Mouse (Mus musculus) neural tube, embryonic 11.5 days (tissue): ENCODE data around the gene Scarb1. TPM values are rescaled to one million over a fixed set of nuclear protein-coding genes. Genes with fewer than 3 reads are reported as not detected.
A peak's percentile ranks its signal among the peaks of the same experiment; 100 is the strongest.
"Not testable (repeated sequence)": the region's sequence is repeated elsewhere in the genome, so short reads cannot be mapped to it uniquely, and the experiment has no call there.

Source experiments
- ATAC-seq: fragments of 200-750 bp; cut with Nextera tagmentation; 2 replicates; pipeline ENCODE4 v1.8.0; 2017; ENCODE audit warnings: moderate number of reproducible peaks, mild to moderate bottlenecking, moderate TSS enrichment, moderate library complexity; ENCODE audit not compliant: insufficient read depth, low FRiP score, low TSS enrichment
- DNase-seq: peaks from one replicate; pipeline ENCODE4 v3.0.0-alpha.2; 2015; ENCODE audit warnings: low spot score
- H3K27ac ChIP-seq: fragments of 300-500 bp; sonication (generic); 2 replicates; pipeline ENCODE4 v1.5.1; 2014; ENCODE audit warnings: low read depth, mild to moderate bottlenecking, low read length
- H3K27me3 ChIP-seq: fragments of 300-500 bp; sonication (generic); 2 replicates; pipeline ENCODE4 v1.6.1; 2014; ENCODE audit warnings: mild to moderate bottlenecking, low read length, mixed read lengths; ENCODE audit not compliant: control insufficient read depth, insufficient read depth
- H3K36me3 ChIP-seq: fragments of 300-500 bp; sonication (generic); 2 replicates; pipeline ENCODE4 v1.6.1; 2014; ENCODE audit warnings: mild to moderate bottlenecking, low read length, moderate library complexity, mixed read lengths; ENCODE audit not compliant: control insufficient read depth, insufficient read depth
- H3K4me1 ChIP-seq: fragments of 300-500 bp; sonication (generic); 2 replicates; pipeline ENCODE4 v1.6.1; 2014; ENCODE audit warnings: low read length, mixed read lengths; ENCODE audit not compliant: control insufficient read depth, insufficient read depth
- H3K4me2 ChIP-seq: fragments of 300-500 bp; sonication (generic); 2 replicates; pipeline ENCODE4 v1.6.1; 2014; ENCODE audit warnings: low read depth, mild to moderate bottlenecking, moderate library complexity
- H3K4me3 ChIP-seq: fragments of 300-500 bp; sonication (generic); 2 replicates; pipeline ENCODE4 v1.5.1; 2014; ENCODE audit warnings: low read depth, low read length
- H3K9ac ChIP-seq: fragments of 300-500 bp; sonication (generic); 2 replicates; pipeline ENCODE4 v1.6.1; 2014; ENCODE audit warnings: mild to moderate bottlenecking, low read length
- H3K9me3 ChIP-seq: fragments of 300-500 bp; sonication (generic); 2 replicates; pipeline ENCODE4 v1.6.1; 2016; ENCODE audit warnings: low read length; ENCODE audit not compliant: control insufficient read depth
- WGBS: fragments of 180-500 bp; shearing (Covaris S2); extraction: QIAGEN DNeasy Blood & Tissue Kit; methylation state at CpG from one replicate; pipeline ENCODE4 v1.1.7; 2014; 5-methylcytosine and 5-hydroxymethylcytosine counted together
- polyA plus RNA-seq: library from polyadenylated mRNA; unstranded; fragments of >200 nt; fragmentation: Nextera tagmentation; extraction: Ambion mirVana; gene quantifications from 2 replicates; pipeline ENCODE4 v1.2.1, GENCODE M21; 2014

Gene Scarb1
- polyA plus RNA-seq = 22.2 and 28.3 TPM in 2 replicates

DNA sequence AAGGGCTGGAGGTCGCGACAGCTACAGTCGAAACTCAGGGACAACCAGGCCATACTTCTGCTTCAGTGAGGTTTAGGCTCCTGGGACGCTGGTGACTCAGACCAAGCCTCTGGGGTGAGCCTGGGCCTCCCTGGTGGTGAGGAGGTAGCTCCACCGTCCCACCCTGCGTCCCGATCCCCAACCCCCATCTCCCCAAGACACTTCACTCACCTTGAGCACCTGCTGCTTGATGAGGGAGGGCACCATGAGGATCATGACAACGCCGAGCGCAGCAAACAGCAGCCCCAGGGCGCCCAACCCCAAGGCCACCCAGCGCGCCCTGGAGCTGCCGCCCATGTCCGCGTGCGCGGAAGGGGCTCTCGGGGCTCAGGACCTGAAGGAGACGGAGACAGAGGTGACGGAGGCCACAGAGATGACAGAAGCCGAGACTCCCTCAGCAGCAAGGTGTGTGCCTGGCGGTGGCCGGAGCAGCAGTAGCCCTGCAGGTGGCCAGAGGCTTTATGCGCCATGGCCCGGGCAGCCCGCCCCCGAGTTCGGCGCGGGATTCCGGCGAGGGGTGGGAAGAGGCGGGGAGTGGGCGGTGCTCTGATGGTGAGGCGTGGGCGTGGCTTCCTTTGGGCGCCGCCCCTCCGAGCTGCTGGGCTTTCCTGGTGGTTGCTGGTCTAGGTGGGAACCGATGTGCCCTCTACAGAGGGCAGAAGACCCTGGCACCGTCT, at the start of gene Scarb1:
Scarb1 (minus strand) TSS at position 548 of the 716 bp plus-strand sequence.
- Histone ChIP-seq H3K27ac (no peak within 1 kb of the TSS), H3K9ac (peak within 1 kb of the TSS; percentile 56)

DNA sequence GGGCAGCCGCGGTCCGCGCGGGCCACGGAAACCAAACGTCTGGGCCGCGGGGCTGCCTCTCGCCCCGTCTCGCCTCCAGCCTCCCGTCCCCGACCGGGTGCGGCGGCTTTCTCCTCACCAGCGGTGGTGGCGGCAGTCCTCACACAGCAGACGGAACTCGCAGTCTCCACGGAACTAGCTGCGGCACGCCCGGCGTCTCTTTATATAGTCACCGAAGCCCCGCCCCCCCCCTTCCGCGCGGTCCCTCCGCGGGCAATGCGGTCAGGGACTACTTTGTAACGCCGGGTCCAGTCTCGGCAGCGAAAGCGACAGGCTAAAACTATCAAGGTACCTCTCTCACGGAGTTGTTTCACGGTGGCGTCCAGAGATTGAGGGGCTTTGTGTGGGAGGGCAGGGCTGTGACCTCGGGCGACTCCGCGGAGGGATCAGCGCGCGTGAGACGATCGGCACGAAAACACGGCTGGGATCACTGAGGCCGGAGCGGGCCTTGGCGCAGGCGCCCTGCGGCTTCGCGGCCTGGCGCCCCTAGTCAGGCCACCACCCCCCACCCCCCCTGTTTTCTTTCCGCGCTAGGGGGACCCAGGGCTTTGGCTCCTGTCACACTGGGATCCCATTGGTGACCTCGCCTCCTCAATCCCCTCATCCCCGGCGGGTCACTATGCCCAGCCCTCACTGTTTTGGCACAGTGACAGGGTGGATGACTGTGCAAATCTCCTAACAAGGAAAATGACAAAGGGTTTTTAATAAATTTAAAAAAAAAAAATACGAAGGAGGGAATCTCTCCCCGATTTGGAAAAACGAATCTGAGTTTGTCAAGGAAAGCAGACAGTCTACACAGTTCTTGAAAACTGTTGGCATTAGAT, 48.9 kb upstream of the Scarb1 start, which contains the start of gene Ubc:
Ubc (minus strand) TSS at position 624 of the 863 bp plus-strand sequence.
- no peaks in the 10 kb centered on the region for H3K9me3 ChIP-seq
- DNase-seq (peak; percentile 90), ATAC-seq (peak; percentile 59)
- peak within 1 kb of the TSS; percentile 94 for H3K4me2 ChIP-seq
- 0 out of 2 replicates have a peak, but pooled peaks cover 2% of the 10 kb centered on the region for H3K36me3 ChIP-seq
- H3K4me3 ChIP-seq = peak within 1 kb of the TSS; percentile 98
- peak within 1 kb of the TSS; percentile 94 for H3K27ac ChIP-seq
- H3K4me1 ChIP-seq = peaks cover 18% of the 10 kb centered on the region
- H3K9ac ChIP-seq = peak within 1 kb of the TSS; percentile 90
- 1% methylated on average over 69 of the region's 69 CpGs for WGBS
- H3K27me3 ChIP-seq = no peaks in the 10 kb centered on the region

More for the DNA sequence above, at the start of gene Scarb1:
- peaks cover 15% of the 10 kb centered on the region; the same call in 1 of the 2 replicates for H3K4me1 ChIP-seq
- H3K4me2 ChIP-seq = peak within 1 kb of the TSS; percentile 95
- peak within 1 kb of the TSS; percentile 62 for H3K4me3 ChIP-seq
- 0% methylated on average over 41 of the region's 42 CpGs for WGBS
- peak; percentile 88 for DNase-seq
- ATAC-seq = peak; percentile 85
- H3K9me3 ChIP-seq = no peaks in the 10 kb centered on the region
- 0 out of 2 replicates have a peak, but pooled peaks cover 3% of the 10 kb centered on the region for H3K27me3 ChIP-seq
- no peaks in the 10 kb centered on the region for H3K36me3 ChIP-seq

DNA sequence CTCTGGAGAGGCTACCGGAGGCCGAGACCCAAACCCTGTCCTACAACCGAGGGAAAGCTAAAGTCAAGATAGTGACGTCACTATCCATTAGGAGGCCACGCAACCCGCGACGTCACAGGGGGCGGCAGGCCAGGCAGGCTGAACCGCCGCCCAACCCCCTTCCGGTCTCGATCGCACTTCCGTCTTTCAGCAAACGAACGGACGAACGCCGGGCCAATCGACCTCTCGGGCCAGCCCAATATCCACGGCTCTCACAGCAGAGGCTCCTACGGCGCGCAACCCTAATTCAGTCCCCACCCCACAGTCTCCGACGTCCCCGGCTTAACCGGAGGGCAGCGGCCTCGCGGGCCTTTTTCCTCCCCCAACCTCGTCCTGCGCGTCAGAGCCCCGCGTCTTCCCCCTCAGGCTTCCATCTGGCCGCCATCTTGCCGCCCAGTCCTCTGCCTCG, 48.3 kb upstream of the Scarb1 start, which contains the start of gene Gm10382:
Gm10382 (plus strand) TSS at position 192 of the 448 bp plus-strand sequence.
- Histone ChIP-seq H3K9ac (peak within 1 kb of the TSS; percentile 90), H3K4me3 (peak within 1 kb of the TSS; percentile 98), H3K4me1 (peaks cover 15% of the 10 kb centered on the region), H3K9me3 (no peaks in the 10 kb centered on the region), H3K4me2 (peak within 1 kb of the TSS; percentile 94), H3K27me3 (no peaks in the 10 kb centered on the region), H3K27ac (peak within 1 kb of the TSS; percentile 94), H3K36me3 (0 out of 2 replicates have a peak, but pooled peaks cover 2% of the 10 kb centered on the region)
- ATAC-seq (peak; percentile 3; the same call in 1 of the 2 replicates), DNase-seq (peak; percentile 82)
- WGBS = under 1% methylated on average over 41 of the region's 41 CpGs

DNA sequence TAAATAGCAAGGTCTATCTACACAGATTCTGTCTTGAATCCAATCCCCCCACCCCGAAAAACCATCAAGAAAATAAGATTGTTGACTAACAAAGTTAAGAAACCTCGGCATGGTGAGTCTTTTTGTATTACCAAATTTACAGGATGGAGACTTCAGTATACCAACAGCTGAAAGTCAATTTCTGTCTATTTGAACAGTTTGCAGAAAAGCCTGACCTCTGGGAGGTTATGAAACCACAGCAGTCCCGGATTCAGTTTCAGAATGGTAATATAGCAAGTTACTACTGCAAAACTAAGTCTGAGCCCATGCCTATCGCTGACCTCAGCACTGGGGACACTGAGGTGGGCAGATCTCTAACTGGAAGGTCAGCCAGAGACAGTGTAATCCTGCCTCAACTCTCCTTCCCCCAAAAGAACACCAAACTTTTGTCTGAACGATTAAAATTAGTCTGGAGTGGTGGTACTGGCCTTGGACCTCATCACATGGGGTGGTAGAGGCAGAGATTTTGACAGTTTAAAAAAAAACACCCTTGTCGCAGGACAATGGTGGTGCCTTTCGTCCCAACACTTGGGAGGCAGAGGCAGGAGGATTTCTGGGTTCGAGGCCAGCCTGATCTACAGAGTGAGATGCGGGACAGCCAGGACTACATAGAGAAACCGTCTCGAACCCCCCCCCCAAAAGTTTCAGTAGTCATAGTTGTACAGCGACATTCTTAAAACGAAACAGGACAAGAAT, 47.6 kb upstream of the Scarb1 start:
- Histone ChIP-seq H3K9me3 (no peaks in the 10 kb centered on the region), H3K4me1 (peaks cover 9% of the 10 kb centered on the region), H3K4me3 (peak overlapping the region; percentile 98), H3K9ac (peak overlapping the region; percentile 90), H3K4me2 (peak overlapping the region; percentile 94), H3K36me3 (0 out of 2 replicates have a peak, but pooled peaks cover 2% of the 10 kb centered on the region), H3K27me3 (no peaks in the 10 kb centered on the region), H3K27ac (no peak overlapping the region)
- 30% methylated on average over 13 of the region's 13 CpGs for WGBS
- ATAC-seq (no peak), DNase-seq (no peak)

DNA sequence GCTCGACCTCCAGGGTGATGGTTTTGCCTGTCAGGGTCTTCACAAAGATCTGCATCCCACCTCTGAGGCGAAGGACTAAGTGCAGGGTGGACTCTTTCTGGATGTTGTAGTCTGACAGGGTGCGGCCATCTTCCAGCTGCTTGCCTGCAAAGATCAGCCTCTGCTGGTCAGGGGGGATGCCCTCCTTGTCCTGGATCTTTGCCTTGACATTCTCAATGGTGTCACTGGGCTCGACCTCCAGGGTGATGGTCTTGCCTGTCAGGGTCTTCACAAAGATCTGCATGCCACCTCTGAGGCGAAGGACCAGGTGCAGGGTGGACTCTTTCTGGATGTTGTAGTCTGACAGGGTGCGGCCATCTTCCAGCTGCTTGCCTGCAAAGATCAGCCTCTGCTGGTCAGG, 46.4 kb upstream of the Scarb1 start:
- not testable (repeated sequence) for H3K27ac ChIP-seq, H3K4me1 ChIP-seq
- WGBS = 89% methylated on average over 5 of the region's 6 CpGs

DNA sequence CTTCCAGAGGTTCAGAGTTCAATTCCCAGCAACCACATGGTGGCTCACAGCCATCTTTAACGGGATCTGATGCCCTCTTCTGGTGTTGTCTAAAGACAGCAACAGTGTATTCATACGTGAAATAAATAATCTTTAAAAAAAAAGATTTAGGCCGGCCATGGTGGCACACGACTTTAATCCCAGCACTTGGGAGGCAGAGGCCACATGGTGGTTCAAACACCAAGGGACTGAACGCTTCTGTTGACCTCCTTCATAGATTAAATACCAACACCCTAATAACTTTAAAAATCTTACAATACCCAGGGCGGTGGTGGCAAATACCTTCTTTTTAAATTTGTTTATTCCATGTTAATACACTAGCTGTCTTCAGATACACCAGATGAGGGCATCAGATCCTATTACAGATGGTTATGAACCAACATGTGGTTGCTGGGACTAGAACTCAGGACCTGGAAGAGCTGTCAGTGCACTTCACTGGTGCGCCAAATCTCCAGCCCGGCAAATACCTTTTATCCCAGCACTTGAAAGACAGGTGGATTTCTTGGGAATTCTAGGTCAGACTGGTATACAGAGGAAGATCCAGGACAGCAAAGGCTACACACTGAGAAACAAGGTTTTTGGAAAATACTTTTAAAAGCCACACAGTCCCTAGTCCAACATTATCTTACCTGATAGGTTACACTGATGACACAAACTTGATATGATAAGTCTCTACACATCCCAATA, 44.5 kb upstream of the Scarb1 start:
- ATAC-seq (no peak), DNase-seq (no peak)
- WGBS = 85% methylated on average over 8 of the region's 8 CpGs
- H3K9me3 ChIP-seq = no peaks in the 10 kb centered on the region
- 0 out of 2 replicates have a peak, but pooled peaks cover 2% of the 10 kb centered on the region for H3K4me1 ChIP-seq
- no peak overlapping the region for H3K4me3 ChIP-seq
- H3K27ac ChIP-seq = no peak overlapping the region
- no peak overlapping the region for H3K4me2 ChIP-seq
- 0 out of 2 replicates have a peak, but pooled peaks cover 2% of the 10 kb centered on the region for H3K36me3 ChIP-seq
- no peaks in the 10 kb centered on the region for H3K27me3 ChIP-seq
- H3K9ac ChIP-seq = no peak overlapping the region

More for the DNA sequence above, 46.4 kb upstream of the Scarb1 start:
- not testable (repeated sequence) for H3K9me3 ChIP-seq, H3K4me2 ChIP-seq, H3K27me3 ChIP-seq, ATAC-seq, DNase-seq, H3K36me3 ChIP-seq, H3K9ac ChIP-seq, H3K4me3 ChIP-seq

DNA sequence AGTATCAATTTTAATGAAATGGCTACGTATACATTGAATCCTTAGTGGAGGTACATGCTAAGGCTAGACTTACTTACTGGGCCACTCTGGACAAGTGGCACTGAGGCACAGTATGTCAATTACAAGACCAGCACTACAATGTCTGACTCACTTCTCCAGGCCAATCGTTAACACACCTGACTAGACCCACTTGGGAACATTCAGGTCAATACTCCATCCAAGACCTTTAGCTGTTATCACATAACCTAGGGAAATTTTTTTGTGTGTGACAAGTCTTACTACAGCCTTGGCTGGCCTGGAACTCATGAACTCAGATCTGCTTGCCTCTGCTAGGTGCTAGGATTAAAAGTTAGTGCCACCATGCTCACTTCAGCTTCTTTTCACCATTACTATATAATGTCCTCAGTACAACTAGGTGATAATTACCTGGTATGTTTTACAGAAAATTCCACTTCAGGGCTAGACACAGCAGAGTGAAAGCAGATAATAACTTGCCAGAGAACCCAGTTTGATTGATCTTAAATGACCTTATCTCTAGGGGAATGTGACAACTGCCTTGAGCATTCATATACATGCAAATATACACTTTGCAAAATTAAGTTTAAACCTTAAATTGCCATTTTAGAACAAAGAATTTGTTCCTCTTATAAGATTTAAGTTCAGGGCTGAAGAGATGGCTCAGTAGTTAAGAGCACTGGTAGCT, 43.8 kb upstream of the Scarb1 start:
- DNase-seq (no peak), ATAC-seq (no peak)
- Histone ChIP-seq H3K4me1 (0 out of 2 replicates have a peak, but pooled peaks cover 2% of the 10 kb centered on the region), H3K4me2 (no peak overlapping the region), H3K9ac (no peak overlapping the region), H3K9me3 (no peaks in the 10 kb centered on the region), H3K36me3 (0 out of 2 replicates have a peak, but pooled peaks cover 2% of the 10 kb centered on the region), H3K27me3 (no peaks in the 10 kb centered on the region), H3K27ac (no peak overlapping the region), H3K4me3 (no peak overlapping the region)
- WGBS = 85% methylated on average over 2 of the region's 2 CpGs
